Mouse (Mus musculus) brown adipose tissue, adult 24 weeks (tissue): ENCODE measurements around the gene Gm12166. TPM values are rescaled to one million over a fixed set of nuclear protein-coding genes. Genes with fewer than 3 reads are reported as not detected.
"Not testable (repeated sequence)": the region's sequence is repeated elsewhere in the genome, so short reads cannot be mapped to it uniquely, and the experiment has no call there.

Experiments
- H3K27ac ChIP-seq: fragments of 200-500 bp; replicated peaks from 2 replicates; pipeline ENCODE4 v1.5.1; 2012; ENCODE audit warnings: low read depth, mild to moderate bottlenecking, low read length
- H3K4me1 ChIP-seq: fragments of 200-500 bp; 2 replicates; pipeline ENCODE4 v1.6.1; 2012; ENCODE audit warnings: low read length, mixed read lengths; ENCODE audit not compliant: control insufficient read depth, insufficient read depth, insufficient read length
- H3K4me3 ChIP-seq: fragments of 200-500 bp; 2 replicates; pipeline ENCODE4 v1.5.1; 2012; ENCODE audit warnings: low read depth, mild to moderate bottlenecking, low read length, moderate library complexity; ENCODE audit not compliant: insufficient read depth
- polyA plus RNA-seq: library from polyadenylated mRNA; stranded (reverse); fragments of >200 nt; gene quantifications from 2 replicates; pipeline ENCODE4 v1.2.4, GENCODE M21; 2012; ENCODE audit not compliant: missing spikeins, insufficient read depth, insufficient read length

Gene Gm12166
- 2.3 and 18.9 TPM in 2 replicates for polyA plus RNA-seq

- H3K4me1 ChIP-seq, H3K4me3 ChIP-seq, H3K27ac ChIP-seq: not testable (repeated sequence)
Measured at GRCm38 (mm10) chr11:46052105-46052659, at the start of gene Gm12166. Gm12166 (minus strand) TSS chr11:46052321.

GRCm38 (mm10) chr11:46097062-46097461 lies 44.9 kb upstream of the Gm12166 start:
- Histone ChIP-seq H3K4me3 (no peak overlapping the region), H3K27ac (0 out of 2 replicates have a peak overlapping the region, but pooled peaks have one; percentile 26), H3K4me1 (peaks cover 13% of the 10 kb centered on the region)

- H3K4me3 ChIP-seq, result no peak overlapping the region
- peak overlapping the region; percentile 49 for H3K27ac ChIP-seq
- peaks cover 14% of the 10 kb centered on the region for H3K4me1 ChIP-seq
Measured at GRCm38 (mm10) chr11:46096265-46096649, 44.1 kb upstream of the Gm12166 start.

GRCm38 (mm10) chr11:46095477-46096264 lies 43.5 kb upstream of the Gm12166 start:
- Histone ChIP-seq H3K4me1 (peaks cover 18% of the 10 kb centered on the region), H3K4me3 (no peak overlapping the region), H3K27ac (peak overlapping the region; percentile 41)

- peaks cover 32% of the 10 kb centered on the region for H3K4me1 ChIP-seq
- 0 out of 2 replicates have a peak overlapping the region, but pooled peaks have one; percentile 5 for H3K27ac ChIP-seq
- H3K4me3 ChIP-seq, result no peak overlapping the region
Measured at GRCm38 (mm10) chr11:46092121-46092520, 40.0 kb upstream of the Gm12166 start.

- Histone ChIP-seq H3K4me3 (no peak overlapping the region), H3K4me1 (peaks cover 31% of the 10 kb centered on the region), H3K27ac (peak overlapping the region; percentile 27; the same call in 1 of the 2 replicates)
Measured at GRCm38 (mm10) chr11:46090951-46091667, 39.0 kb upstream of the Gm12166 start.

GRCm38 (mm10) chr11:46090036-46090725 lies 38.1 kb upstream of the Gm12166 start:
- H3K27ac ChIP-seq, result peak overlapping the region; percentile 56
- H3K4me3 ChIP-seq, result no peak overlapping the region
- peaks cover 28% of the 10 kb centered on the region for H3K4me1 ChIP-seq

- no peak overlapping the region for H3K4me3 ChIP-seq
- H3K27ac ChIP-seq, result peak overlapping the region; percentile 62
- H3K4me1 ChIP-seq, result peaks cover 36% of the 10 kb centered on the region
Measured at GRCm38 (mm10) chr11:46089081-46089713, 37.1 kb upstream of the Gm12166 start.

GRCm38 (mm10) chr11:46086446-46086845 lies 34.3 kb upstream of the Gm12166 start:
- Histone ChIP-seq H3K4me3 (no peak overlapping the region), H3K27ac (peak overlapping the region; percentile 32; the same call in 1 of the 2 replicates), H3K4me1 (peaks cover 44% of the 10 kb centered on the region)

GRCm38 (mm10) chr11:46085398-46086163 lies 33.5 kb upstream of the Gm12166 start:
- peaks cover 39% of the 10 kb centered on the region for H3K4me1 ChIP-seq
- peak overlapping the region; percentile 89 for H3K27ac ChIP-seq
- H3K4me3 ChIP-seq, result no peak overlapping the region

- Histone ChIP-seq H3K4me1 (peaks cover 33% of the 10 kb centered on the region), H3K27ac (peak overlapping the region; percentile 89), H3K4me3 (no peak overlapping the region)
Measured at GRCm38 (mm10) chr11:46084568-46084967, 32.4 kb upstream of the Gm12166 start.

GRCm38 (mm10) chr11:46083835-46084444 lies 31.8 kb upstream of the Gm12166 start:
- H3K4me3 ChIP-seq, result no peak overlapping the region
- peak overlapping the region; percentile 77 for H3K27ac ChIP-seq
- peaks cover 29% of the 10 kb centered on the region for H3K4me1 ChIP-seq

GRCm38 (mm10) chr11:46083405-46083804 lies 31.3 kb upstream of the Gm12166 start:
- no peak overlapping the region for H3K4me3 ChIP-seq
- no peak overlapping the region; the same call in 1 of the 2 replicates for H3K27ac ChIP-seq
- H3K4me1 ChIP-seq, result peaks cover 24% of the 10 kb centered on the region
